19 mouse cellular contexts compared by ENCODE assay signal in genomic region chr1:134703232-134703631, GRCm38 (mm10). TPM values are rescaled to one million over a fixed set of nuclear protein-coding genes. Genes with fewer than 3 reads are reported as not detected.
DNase-seq lines count a peak whose midpoint lies in the region; ATAC-seq and TF ChIP-seq lines count a peak whose summit lies in the region.
"Had no signal": no experiment of that assay in that cellular context is flagged by ENCODE, and none has a peak within 500 bp of the region (broad histone marks: within the 10 kb centered on the region; RNA-seq: fewer than 3 reads in every experiment).

No protein-coding gene starts in this region.

- no peaks in the 10 kb centered on the region for H3K9me3 ChIP-seq in intestine, embryonic 16.5 days (ENCODE audit: control insufficient read depth, low read length)
- no peaks in the 10 kb centered on the region for H3K9me3 ChIP-seq in intestine, embryonic 15.5 days
- H3K9me3 ChIP-seq in liver, embryonic 14.5 days (ENCODE audit: control insufficient read depth, low read length), result no peaks in the 10 kb centered on the region
- H3K9me3 ChIP-seq: embryonic facial prominence, embryonic 15.5 days; forebrain, embryonic 10.5 days; heart, embryonic 13.5 days; hindbrain, embryonic 15.5 days had no signal

- TF ChIP-seq POLR2A in cerebellum, adult 2 months (IDR thresholded peaks at IDR 0.05; ENCODE audit: borderline replicate concordance, insufficient read depth, low read length), result no peak

- DNase-seq in cerebellum, adult 11-12 months, result peak; percentile 31
- no peak for DNase-seq in cerebellum, adult 2 months
- DNase-seq in liver, embryonic 14.5 days (ENCODE audit: low read depth in 3 of 3, low spot score in 3 of 3), result no peak
- no peak for DNase-seq in gastrocnemius, postnatal 4 days (ENCODE audit: low spot score in 2 of 2)
- DNase-seq in T-cell, adult 2 months (ENCODE audit: low spot score), result no peak
- DNase-seq: embryo, embryonic 11 days; heart, adult 2 months; heart, postnatal 36 days; kidney, adult 11 months had no signal

- no peaks in the 10 kb centered on the region for H3K27me3 ChIP-seq in cerebellum, adult 2 months (ENCODE audit: control insufficient read depth, insufficient read depth, low read length)
- H3K27me3 ChIP-seq in intestine, embryonic 16.5 days (replicated peaks; ENCODE audit: control insufficient read depth, insufficient read depth, low read length), result no peaks in the 10 kb centered on the region
- 0 out of 2 replicates have a peak, but pooled peaks cover 5% of the 10 kb centered on the region for H3K27me3 ChIP-seq in intestine, embryonic 15.5 days (replicated peaks)
- H3K27me3 ChIP-seq in liver, embryonic 14.5 days (ENCODE audit: control insufficient read depth, insufficient read depth, low read length), result peaks cover 15% of the 10 kb centered on the region
- H3K27me3 ChIP-seq: Patski had no signal

- 0 out of 2 replicates have a peak, but pooled peaks have one; percentile 30 for ATAC-seq in intestine, embryonic 16.5 days
- no peak for ATAC-seq in intestine, embryonic 15.5 days
- 0 out of 2 replicates have a peak, but pooled peaks have one; percentile 35 for ATAC-seq in liver, embryonic 14.5 days (ENCODE audit: insufficient read depth)
- ATAC-seq: forebrain, embryonic 14.5 days; Patski had no signal

- TF ChIP-seq EP300 in liver, embryonic 14.5 days (IDR thresholded peaks at IDR 0.05; ENCODE audit: low read depth), result no peak

- H3K9ac ChIP-seq in intestine, embryonic 16.5 days (ENCODE audit: low read depth, low read length), result no peak overlapping the region
- no peak overlapping the region for H3K9ac ChIP-seq in intestine, embryonic 15.5 days
- no peak overlapping the region for H3K9ac ChIP-seq in liver, embryonic 14.5 days (replicated peaks)
- H3K9ac ChIP-seq: embryonic facial prominence, embryonic 15.5 days; heart, embryonic 13.5 days; hindbrain, embryonic 15.5 days had no signal

- H3K4me2 ChIP-seq in intestine, embryonic 16.5 days (ENCODE audit: low read depth, low read length), result no peak overlapping the region
- H3K4me2 ChIP-seq in intestine, embryonic 15.5 days (replicated peaks), result no peak overlapping the region
- H3K4me2 ChIP-seq in liver, embryonic 14.5 days (ENCODE audit: low read depth), result no peak overlapping the region
- H3K4me2 ChIP-seq: embryonic facial prominence, embryonic 15.5 days; heart, embryonic 13.5 days; hindbrain, embryonic 15.5 days had no signal

- no peaks in the 10 kb centered on the region for H3K36me3 ChIP-seq in intestine, embryonic 16.5 days (ENCODE audit: control insufficient read depth, insufficient read depth, low read length)
- H3K36me3 ChIP-seq in intestine, embryonic 15.5 days, result no peaks in the 10 kb centered on the region
- H3K36me3 ChIP-seq in liver, embryonic 14.5 days (replicated peaks; ENCODE audit: control insufficient read depth, insufficient read depth, low read depth), result no peaks in the 10 kb centered on the region
- H3K36me3 ChIP-seq: embryonic facial prominence, embryonic 15.5 days; forebrain, embryonic 10.5 days; heart, embryonic 13.5 days; hindbrain, embryonic 15.5 days had no signal

- H3K27ac ChIP-seq in cerebellum, adult 2 months (ENCODE audit: insufficient read depth, low read length), result no peak overlapping the region
- no peak overlapping the region for H3K27ac ChIP-seq in intestine, embryonic 16.5 days (ENCODE audit: low read length)
- H3K27ac ChIP-seq in intestine, embryonic 15.5 days, result no peak overlapping the region
- no peak overlapping the region for H3K27ac ChIP-seq in liver, embryonic 14.5 days
- H3K27ac ChIP-seq: embryonic facial prominence, embryonic 15.5 days; forebrain, embryonic 10.5 days; heart, adult 2 months; heart, embryonic 13.5 days; hindbrain, embryonic 15.5 days had no signal

- TF ChIP-seq CTCF in cerebellum, adult 2 months (IDR thresholded peaks at IDR 0.05; ENCODE audit: borderline replicate concordance, insufficient read depth, low read depth, low read length), result no peak
- no peak for TF ChIP-seq CTCF in liver, embryonic 14.5 days (IDR thresholded peaks at IDR 0.05; ENCODE audit: low read depth)

- H3K4me1 ChIP-seq in cerebellum, adult 2 months (ENCODE audit: control insufficient read depth, insufficient read depth, low read length), result peaks cover 69% of the 10 kb centered on the region
- H3K4me1 ChIP-seq in intestine, embryonic 16.5 days (ENCODE audit: control insufficient read depth, insufficient read depth, low read length), result 0 out of 2 replicates have a peak, but pooled peaks cover 6% of the 10 kb centered on the region
- 0 out of 2 replicates have a peak, but pooled peaks cover 5% of the 10 kb centered on the region for H3K4me1 ChIP-seq in intestine, embryonic 15.5 days (replicated peaks)
- H3K4me1 ChIP-seq in liver, embryonic 14.5 days (replicated peaks; ENCODE audit: control insufficient read depth in 2 of 2, insufficient read depth in 2 of 2, low read length in 1 of 2), result no peaks in the 10 kb centered on the region

- no peak overlapping the region for H3K4me3 ChIP-seq in cerebellum, adult 2 months (replicated peaks; ENCODE audit: insufficient read depth, low read depth, low read length)
- H3K4me3 ChIP-seq in intestine, embryonic 16.5 days (ENCODE audit: low read length), result no peak overlapping the region
- H3K4me3 ChIP-seq in intestine, embryonic 15.5 days (replicated peaks), result no peak overlapping the region
- no peak overlapping the region for H3K4me3 ChIP-seq in liver, embryonic 14.5 days (ENCODE audit: insufficient read depth in 1 of 2, low read depth in 2 of 2, low read length in 2 of 2)
- H3K4me3 ChIP-seq: embryonic facial prominence, embryonic 15.5 days; erythroblast, embryonic 14.5 days; forebrain, embryonic 10.5 days; heart, adult 2 months; heart, embryonic 13.5 days; hindbrain, embryonic 15.5 days had no signal

- WGBS in cerebellum, adult 2 months, result 92% methylated on average over 2 of the region's 2 CpGs
- 76% methylated on average over 2 of the region's 2 CpGs for WGBS in intestine, embryonic 16.5 days
- 76% methylated on average over 2 of the region's 2 CpGs for WGBS in intestine, embryonic 15.5 days
- 64% methylated on average over 2 of the region's 2 CpGs for WGBS in liver, embryonic 14.5 days (ENCODE audit: insufficient replicate concordance)

RNA-seq across cellular contexts. Expression of gene Syt2, which starts 56.8 kb away (rescaled TPM):
- 305 and 318 TPM in 2 replicates for polyA plus RNA-seq in cerebellum, adult 2 months (2012; rRNA removed)
- 1.1 and 1.4 TPM in 2 replicates for polyA plus RNA-seq in intestine, embryonic 16.5 days (2015; fragmentation: Nextera tagmentation; extraction: Ambion mirVana)
- 0.87 and 2.0 TPM in 2 replicates for polyA plus RNA-seq in intestine, embryonic 15.5 days (2015; fragmentation: Nextera tagmentation; extraction: Ambion mirVana)
- 0.04 TPM in 2 replicates for polyA plus RNA-seq in liver, embryonic 14.5 days (2012; rRNA removed)
- 0.08 TPM in 1 of 2 replicates, not detected in the other for polyA plus RNA-seq in liver, embryonic 14.5 days (2014; fragmentation: Nextera tagmentation; extraction: Ambion mirVana)
- total RNA-seq in gastrocnemius, postnatal 4 days (2021), result under 1 TPM in 1 of 2 experiments, not detected in 1; 0.08 TPM
- total RNA-seq: CH12.LX; heart, postnatal 36 days had no signal

Comparison
In these comparisons a context has a peak if more than half of its experiments do, and no peak if none do; other contexts are left out.
1. RNA of gene Syt2, which starts 56.8 kb away (polyA plus RNA-seq): 305 to 318 TPM in cerebellum, adult 2 months; 0.87 to 2.0 TPM in intestine, embryonic 15.5 days, 1.1 to 1.4 TPM in intestine, embryonic 16.5 days and 0.04 to 0.08 TPM in liver, embryonic 14.5 days; every median in the first group is over 100 times any median in the second.